Mouse (Mus musculus): ENCODE results near the gene Tmtc2. TPM values are rescaled to one million over a fixed set of nuclear protein-coding genes. Genes with fewer than 3 reads are reported as not detected.

Gene Tmtc2
- polyA plus RNA-seq, 1 experiment from 2014 or later = 10.9 TPM

DNA sequence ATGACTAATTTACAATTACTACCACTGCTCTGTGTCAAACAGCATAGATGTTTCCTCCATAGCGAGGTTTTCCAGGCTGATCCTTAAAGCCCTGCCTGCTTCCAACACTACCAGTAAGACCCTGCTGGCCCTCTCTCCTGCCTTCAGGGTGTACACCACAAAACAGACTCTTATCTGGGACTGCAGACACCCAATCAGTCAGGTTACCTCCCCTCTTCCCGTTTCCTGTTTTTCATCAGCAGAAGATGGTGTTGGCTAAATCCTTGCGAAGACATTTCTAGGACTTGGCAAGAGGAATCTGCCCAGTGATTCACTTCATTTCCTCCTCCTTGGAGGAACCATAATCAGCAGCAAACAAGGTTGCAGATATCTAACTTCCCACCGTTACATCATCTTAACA lies 73.8 kb downstream of the Tmtc2 start:
- Histone ChIP-seq H3K4me1 (replicated peaks; ENCODE audit: control insufficient read depth, insufficient read depth, low read length) (no peaks in the 10 kb centered on the region), H3K9ac (ENCODE audit: low read length) (no peak overlapping the region), H3K27me3 (replicated peaks; ENCODE audit: control insufficient read depth, insufficient read depth, low read length) (no peaks in the 10 kb centered on the region), H3K4me2 (ENCODE audit: low read length) (no peak overlapping the region), H3K4me3 (ENCODE audit: low read depth, low read length) (no peak overlapping the region), H3K9me3 (ENCODE audit: control insufficient read depth, low read length) (no peaks in the 10 kb centered on the region), H3K36me3 (ENCODE audit: control insufficient read depth, insufficient read depth, low read length) (no peaks in the 10 kb centered on the region), H3K27ac (ENCODE audit: low read depth) (no peak overlapping the region)
- 56% methylated on average over 4 of the region's 4 CpGs for WGBS
- ATAC-seq (replicated peaks; ENCODE audit: low FRiP score, low TSS enrichment, low read depth) = no peak
- no peak for DNase-seq (ENCODE audit: low spot score)

DNA sequence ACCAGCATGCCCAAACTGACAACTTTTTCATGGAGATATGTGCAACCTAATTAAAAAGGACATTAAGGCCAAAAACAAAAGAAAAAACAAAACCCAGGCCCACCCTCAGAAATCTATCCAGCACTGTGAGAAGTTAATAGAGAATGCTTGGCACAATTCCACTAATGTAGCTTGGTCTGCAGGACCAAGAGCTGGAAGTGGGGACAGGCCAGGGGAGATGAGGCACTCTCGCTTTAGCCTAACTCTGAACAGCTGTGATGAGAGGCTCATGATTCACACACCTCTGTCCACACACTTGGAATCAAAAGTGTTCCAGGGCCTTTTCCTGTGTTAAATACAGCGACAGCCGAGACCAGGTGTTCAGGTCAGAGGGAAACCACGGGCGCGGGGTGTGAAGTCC lies 79.0 kb downstream of the Tmtc2 start:
- H3K4me2 ChIP-seq (ENCODE audit: low read length) = no peak overlapping the region

GRCm38 (mm10) chr10:105492485-105492884 lies 81.8 kb downstream of the Tmtc2 start:
- ATAC-seq (replicated peaks; ENCODE audit: low FRiP score, low TSS enrichment, low read depth) = no peak; the same call in 1 of the 2 replicates
- WGBS = 39% methylated on average over 4 of the region's 4 CpGs

More for the DNA sequence above, 79.0 kb downstream of the Tmtc2 start:
- ATAC-seq (replicated peaks; ENCODE audit: low FRiP score, low TSS enrichment, low read depth) = no peak
- Histone ChIP-seq H3K4me1 (replicated peaks; ENCODE audit: control insufficient read depth, insufficient read depth, low read length) (no peaks in the 10 kb centered on the region; the same call in 1 of the 2 replicates), H3K9me3 (ENCODE audit: control insufficient read depth, low read length) (no peaks in the 10 kb centered on the region), H3K36me3 (ENCODE audit: control insufficient read depth, insufficient read depth, low read length) (no peaks in the 10 kb centered on the region; the same call in 1 of the 2 replicates), H3K27ac (ENCODE audit: low read depth) (no peak overlapping the region), H3K27me3 (replicated peaks; ENCODE audit: control insufficient read depth, insufficient read depth, low read length) (no peaks in the 10 kb centered on the region), H3K4me3 (ENCODE audit: low read depth, low read length) (no peak overlapping the region), H3K9ac (ENCODE audit: low read length) (no peak overlapping the region)
- DNase-seq (ENCODE audit: low spot score) = no peak
- WGBS = 80% methylated on average over 6 of the region's 6 CpGs

GRCm38 (mm10) chr10:105490748-105491147 lies 83.5 kb downstream of the Tmtc2 start:
- H3K4me3 ChIP-seq (ENCODE audit: low read depth, low read length) = no peak overlapping the region
- no peaks in the 10 kb centered on the region; the same call in 1 of the 2 replicates for H3K36me3 ChIP-seq (ENCODE audit: control insufficient read depth, insufficient read depth, low read length)
- no peak overlapping the region for H3K9ac ChIP-seq (ENCODE audit: low read length)
- H3K4me2 ChIP-seq (ENCODE audit: low read length) = no peak overlapping the region
- 84% methylated on average over 4 of the region's 4 CpGs for WGBS
- DNase-seq (ENCODE audit: low spot score) (no peak), ATAC-seq (replicated peaks; ENCODE audit: low FRiP score, low TSS enrichment, low read depth) (no peak)
- H3K4me1 ChIP-seq (replicated peaks; ENCODE audit: control insufficient read depth, insufficient read depth, low read length) = no peaks in the 10 kb centered on the region; the same call in 1 of the 2 replicates
- H3K27me3 ChIP-seq (replicated peaks; ENCODE audit: control insufficient read depth, insufficient read depth, low read length) = no peaks in the 10 kb centered on the region
- H3K27ac ChIP-seq (ENCODE audit: low read depth) = no peak overlapping the region
- no peaks in the 10 kb centered on the region for H3K9me3 ChIP-seq (ENCODE audit: control insufficient read depth, low read length)

More at GRCm38 (mm10) chr10:105492485-105492884, 81.8 kb downstream of the Tmtc2 start:
- Histone ChIP-seq H3K36me3 (ENCODE audit: control insufficient read depth, insufficient read depth, low read length) (no peaks in the 10 kb centered on the region; the same call in 1 of the 2 replicates), H3K4me2 (ENCODE audit: low read length) (no peak overlapping the region), H3K27ac (ENCODE audit: low read depth) (no peak overlapping the region), H3K27me3 (replicated peaks; ENCODE audit: control insufficient read depth, insufficient read depth, low read length) (no peaks in the 10 kb centered on the region), H3K4me1 (replicated peaks; ENCODE audit: control insufficient read depth, insufficient read depth, low read length) (no peaks in the 10 kb centered on the region; the same call in 1 of the 2 replicates), H3K9ac (ENCODE audit: low read length) (no peak overlapping the region), H3K9me3 (ENCODE audit: control insufficient read depth, low read length) (no peaks in the 10 kb centered on the region), H3K4me3 (ENCODE audit: low read depth, low read length) (no peak overlapping the region)
- no peak for DNase-seq (ENCODE audit: low spot score)

DNA sequence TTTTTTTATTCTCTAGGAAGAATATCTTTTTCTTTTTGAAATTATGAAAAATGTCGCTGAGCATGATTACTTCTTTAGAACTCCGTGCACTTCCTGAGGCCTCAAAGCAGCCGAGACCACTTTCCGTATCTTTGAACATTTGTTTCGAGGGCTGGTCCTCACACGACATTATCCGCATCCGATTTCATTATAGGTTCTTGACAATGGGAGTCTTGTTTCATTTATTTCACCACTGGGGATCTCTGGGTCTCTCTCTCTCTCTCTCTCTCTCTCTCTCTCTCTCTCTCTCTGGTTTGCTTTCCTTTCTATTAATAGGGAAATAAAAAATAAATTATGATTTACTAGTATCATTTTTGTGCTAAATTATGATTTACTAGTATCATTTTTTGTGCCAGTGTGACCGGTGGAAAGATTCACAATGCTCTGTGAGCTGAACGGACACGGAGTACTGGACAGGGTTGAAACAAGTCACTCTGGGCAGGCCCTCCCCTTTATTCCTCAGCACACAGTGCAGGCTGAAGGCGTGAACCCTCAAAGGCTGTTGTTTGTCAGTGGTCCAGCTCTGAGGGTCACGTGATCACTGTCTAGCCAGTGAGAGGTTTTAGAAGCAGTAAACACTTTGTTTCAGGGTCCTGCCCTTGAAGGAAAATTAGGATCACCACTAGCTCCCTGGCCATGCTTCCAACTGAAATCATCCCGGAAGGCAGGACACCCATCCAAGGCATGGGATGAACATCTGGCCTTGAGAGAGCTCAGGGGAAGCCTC lies 84.1 kb downstream of the Tmtc2 start:
- ATAC-seq (replicated peaks; ENCODE audit: low FRiP score, low TSS enrichment, low read depth) = no peak
- H3K4me2 ChIP-seq (ENCODE audit: low read length) = no peak overlapping the region
- H3K27ac ChIP-seq (ENCODE audit: low read depth) = no peak overlapping the region

DNA sequence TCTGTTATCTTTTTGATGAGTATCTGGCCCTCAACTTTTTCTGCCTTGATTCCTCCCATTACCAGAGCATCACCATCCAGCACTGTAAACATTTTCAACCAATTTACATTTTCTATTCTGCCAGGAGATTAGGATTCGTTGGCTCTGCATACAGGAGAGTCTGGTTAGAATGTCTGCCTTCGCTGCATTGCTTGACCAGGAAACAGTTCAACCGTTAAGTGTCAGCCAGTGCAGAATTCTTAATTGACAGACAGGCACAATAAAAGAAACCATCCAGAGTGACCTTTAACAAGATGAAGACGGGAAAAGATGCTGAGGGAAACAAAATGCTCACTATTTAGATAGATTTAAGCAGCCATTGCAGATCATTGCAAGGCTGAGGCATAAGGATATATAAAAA lies 87.3 kb downstream of the Tmtc2 start:
- DNase-seq (ENCODE audit: low spot score) = no peak
- no peak for ATAC-seq (replicated peaks; ENCODE audit: low FRiP score, low TSS enrichment, low read depth)
- no peak overlapping the region for H3K9ac ChIP-seq (ENCODE audit: low read length)
- no peaks in the 10 kb centered on the region; the same call in 1 of the 2 replicates for H3K36me3 ChIP-seq (ENCODE audit: control insufficient read depth, insufficient read depth, low read length)
- no peaks in the 10 kb centered on the region for H3K9me3 ChIP-seq (ENCODE audit: control insufficient read depth, low read length)
- H3K4me1 ChIP-seq (replicated peaks; ENCODE audit: control insufficient read depth, insufficient read depth, low read length) = no peaks in the 10 kb centered on the region
- no peak overlapping the region for H3K4me3 ChIP-seq (ENCODE audit: low read depth, low read length)
- WGBS = 43% methylated on average over 4 of the region's 4 CpGs
- H3K27ac ChIP-seq (ENCODE audit: low read depth) = no peak overlapping the region
- H3K27me3 ChIP-seq (replicated peaks; ENCODE audit: control insufficient read depth, insufficient read depth, low read length) = no peaks in the 10 kb centered on the region
- H3K4me2 ChIP-seq (ENCODE audit: low read length) = no peak overlapping the region

More for the DNA sequence above, 84.1 kb downstream of the Tmtc2 start:
- H3K36me3 ChIP-seq (ENCODE audit: control insufficient read depth, insufficient read depth, low read length) = no peaks in the 10 kb centered on the region; the same call in 1 of the 2 replicates
- H3K27me3 ChIP-seq (replicated peaks; ENCODE audit: control insufficient read depth, insufficient read depth, low read length) = no peaks in the 10 kb centered on the region
- H3K9me3 ChIP-seq (ENCODE audit: control insufficient read depth, low read length) = no peaks in the 10 kb centered on the region
- no peak overlapping the region for H3K9ac ChIP-seq (ENCODE audit: low read length)
- 82% methylated on average over 14 of the region's 14 CpGs for WGBS
- DNase-seq (ENCODE audit: low spot score) = no peak
- H3K4me1 ChIP-seq (replicated peaks; ENCODE audit: control insufficient read depth, insufficient read depth, low read length) = no peaks in the 10 kb centered on the region; the same call in 1 of the 2 replicates
- no peak overlapping the region for H3K4me3 ChIP-seq (ENCODE audit: low read depth, low read length)

GRCm38 (mm10) chr10:105484355-105485094 lies 89.7 kb downstream of the Tmtc2 start:
- Histone ChIP-seq H3K9me3 (ENCODE audit: control insufficient read depth, low read length) (no peaks in the 10 kb centered on the region), H3K4me1 (replicated peaks; ENCODE audit: control insufficient read depth, insufficient read depth, low read length) (no peaks in the 10 kb centered on the region), H3K9ac (ENCODE audit: low read length) (no peak overlapping the region), H3K4me2 (ENCODE audit: low read length) (no peak overlapping the region), H3K36me3 (ENCODE audit: control insufficient read depth, insufficient read depth, low read length) (no peaks in the 10 kb centered on the region), H3K27me3 (replicated peaks; ENCODE audit: control insufficient read depth, insufficient read depth, low read length) (no peaks in the 10 kb centered on the region), H3K4me3 (ENCODE audit: low read depth, low read length) (no peak overlapping the region), H3K27ac (ENCODE audit: low read depth) (no peak overlapping the region)
- 74% methylated on average over 2 of the region's 2 CpGs for WGBS
- ATAC-seq (replicated peaks; ENCODE audit: low FRiP score, low TSS enrichment, low read depth) = no peak
- no peak for DNase-seq (ENCODE audit: low spot score)

DNA sequence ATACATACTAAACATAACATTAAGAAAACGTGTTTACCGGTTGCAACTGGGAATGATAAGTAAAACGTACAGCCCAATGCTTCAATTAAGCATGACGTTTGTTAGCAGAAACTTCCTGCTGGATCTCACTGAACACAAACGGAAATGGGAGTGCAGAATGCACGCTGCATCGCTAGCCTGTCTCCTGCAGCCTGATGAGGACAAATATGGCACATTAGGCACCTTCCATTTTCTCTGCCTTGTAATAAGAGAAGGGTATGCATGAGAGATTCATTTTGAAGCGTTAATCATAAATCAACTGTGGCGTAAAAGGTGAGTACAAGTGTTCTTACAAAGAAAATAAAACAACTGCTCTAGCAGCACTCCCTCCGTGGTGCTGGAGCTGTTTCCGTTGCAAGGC lies 94.5 kb downstream of the Tmtc2 start:
- Histone ChIP-seq H3K27ac (ENCODE audit: low read depth) (no peak overlapping the region), H3K9ac (ENCODE audit: low read length) (no peak overlapping the region), H3K4me2 (ENCODE audit: low read length) (no peak overlapping the region), H3K4me1 (replicated peaks; ENCODE audit: control insufficient read depth, insufficient read depth, low read length) (no peaks in the 10 kb centered on the region), H3K9me3 (ENCODE audit: control insufficient read depth, low read length) (no peaks in the 10 kb centered on the region), H3K36me3 (ENCODE audit: control insufficient read depth, insufficient read depth, low read length) (no peaks in the 10 kb centered on the region; the same call in 1 of the 2 replicates), H3K4me3 (ENCODE audit: low read depth, low read length) (no peak overlapping the region), H3K27me3 (replicated peaks; ENCODE audit: control insufficient read depth, insufficient read depth, low read length) (no peaks in the 10 kb centered on the region)
- DNase-seq (ENCODE audit: low spot score) (no peak), ATAC-seq (replicated peaks; ENCODE audit: low FRiP score, low TSS enrichment, low read depth) (no peak)
- 67% methylated on average over 11 of the region's 11 CpGs for WGBS
